7 mouse cellular contexts compared by ENCODE assay signal in genomic region chr10:83533910-83534283, GRCm38 (mm10). TPM values are rescaled to one million over a fixed set of nuclear protein-coding genes. Genes with fewer than 3 reads are reported as not detected.
A peak's percentile ranks its signal among the peaks of the same experiment; 100 is the strongest.
DNase-seq lines count a peak whose midpoint lies in the region; ATAC-seq lines count a peak whose summit lies in the region.

Gene Aldh1l2 (minus strand): TSS chr10:83534140.

- no peak within 1 kb of the TSS for H3K27ac ChIP-seq in intestine, embryonic 16.5 days (ENCODE audit: low read length)
- peak within 1 kb of the TSS; percentile 81 for H3K27ac ChIP-seq in midbrain, embryonic 10.5 days (replicated peaks)

- DNase-seq in adrenal gland, postnatal 10 days: peak; percentile 84
- peak; percentile 84 for DNase-seq in embryo, embryonic 9.5 days (ENCODE audit: extremely low spot score)
- DNase-seq in gastrocnemius, postnatal 4 days (ENCODE audit: low spot score in 2 of 2): peak; percentile 49 to 57
- peak; percentile 85 for DNase-seq in left cerebral cortex, postnatal 4 days
- DNase-seq in midbrain, embryonic 10.5 days (ENCODE audit: low spot score): peak; percentile 86
- peak; percentile 12 for DNase-seq in spleen, adult 12 weeks (ENCODE audit: low spot score)

- WGBS in intestine, embryonic 16.5 days: under 1% methylated on average over 21 of the region's 21 CpGs
- under 1% methylated on average over 21 of the region's 21 CpGs for WGBS in midbrain, embryonic 10.5 days

- ATAC-seq in intestine, embryonic 16.5 days: peak; percentile 98

- H3K27me3 ChIP-seq in intestine, embryonic 16.5 days (replicated peaks; ENCODE audit: control insufficient read depth, insufficient read depth, low read length): peaks cover 3% of the 10 kb centered on the region; the same call in 1 of the 2 replicates
- peaks cover 28% of the 10 kb centered on the region for H3K27me3 ChIP-seq in midbrain, embryonic 10.5 days (ENCODE audit: low read depth, poor library complexity, severe bottlenecking)

- H3K4me1 ChIP-seq in intestine, embryonic 16.5 days (ENCODE audit: control insufficient read depth, insufficient read depth, low read length): 0 out of 2 replicates have a peak, but pooled peaks cover 3% of the 10 kb centered on the region
- H3K4me1 ChIP-seq in midbrain, embryonic 10.5 days: peaks cover 14% of the 10 kb centered on the region

- peak within 1 kb of the TSS; percentile 54 for H3K4me3 ChIP-seq in intestine, embryonic 16.5 days (ENCODE audit: low read length)
- H3K4me3 ChIP-seq in midbrain, embryonic 10.5 days: peak within 1 kb of the TSS; percentile 79

- H3K9me3 ChIP-seq in intestine, embryonic 16.5 days (ENCODE audit: control insufficient read depth, low read length): no peaks in the 10 kb centered on the region
- no peaks in the 10 kb centered on the region for H3K9me3 ChIP-seq in midbrain, embryonic 10.5 days (replicated peaks)

- peak within 1 kb of the TSS; percentile 62 for H3K9ac ChIP-seq in intestine, embryonic 16.5 days (ENCODE audit: low read depth, low read length)

- intact Hi-C loops in left cerebral cortex, postnatal 4 days (cut with DNase I): no loop called here

- H3K36me3 ChIP-seq in intestine, embryonic 16.5 days (ENCODE audit: control insufficient read depth, insufficient read depth, low read length): no peaks in the 10 kb centered on the region
- no peaks in the 10 kb centered on the region for H3K36me3 ChIP-seq in midbrain, embryonic 10.5 days

- H3K4me2 ChIP-seq in intestine, embryonic 16.5 days (ENCODE audit: low read depth, low read length): peak within 1 kb of the TSS; percentile 99

RNA-seq across cellular contexts. Expression of gene Aldh1l2, which starts in this region (rescaled TPM):
- total RNA-seq in adrenal gland, postnatal 10 days (2021): 1 to 10 TPM; 1.5 to 2.5 TPM
- total RNA-seq in gastrocnemius, postnatal 4 days (2021): 10 to 100 TPM; 12.4 to 13.8 TPM
- 1.6 TPM in 2 replicates for polyA plus RNA-seq in intestine, embryonic 16.5 days (2015; fragmentation: Nextera tagmentation; extraction: Ambion mirVana)
- total RNA-seq in left cerebral cortex, postnatal 4 days (2021): 10 to 100 TPM; 33.6 to 33.9 TPM
- 2.0 and 5.0 TPM in 2 replicates for polyA plus RNA-seq in midbrain, embryonic 10.5 days (2016; fragmentation: Nextera tagmentation; extraction: Ambion mirVana)

Comparison
In these comparisons a context has a peak if more than half of its experiments do, and no peak if none do; other contexts are left out.
1. DNase-seq: peak in every context shown above with its lines; median percentile 86 in midbrain, embryonic 10.5 days; 85 in left cerebral cortex, postnatal 4 days; 84 in adrenal gland, postnatal 10 days; 84 in embryo, embryonic 9.5 days; 53 in gastrocnemius, postnatal 4 days; 12 in spleen, adult 12 weeks.